Mouse (Mus musculus) hindbrain, embryonic 13.5 days (tissue): ENCODE measurements around the gene Nedd9. TPM values are rescaled to one million over a fixed set of nuclear protein-coding genes. Genes with fewer than 3 reads are reported as not detected.
A peak's percentile ranks its signal among the peaks of the same experiment; 100 is the strongest.

Experiments used
- ATAC-seq: fragments of 200-750 bp; cut with Nextera tagmentation; 2 replicates; pipeline ENCODE4 v1.8.0; 2017; ENCODE audit warnings: moderate TSS enrichment; ENCODE audit not compliant: low FRiP score
- H3K27ac ChIP-seq: fragments of 300-500 bp; sonication (generic); 2 replicates; pipeline ENCODE4 v1.5.1; 2015; ENCODE audit warnings: inconsistent platforms, mild to moderate bottlenecking, moderate library complexity
- H3K27me3 ChIP-seq: fragments of 300-500 bp; sonication (generic); 2 replicates; pipeline ENCODE4 v1.6.1; 2015; ENCODE audit warnings: mild to moderate bottlenecking, inconsistent platforms
- H3K36me3 ChIP-seq: fragments of 300-500 bp; sonication (generic); 2 replicates; pipeline ENCODE4 v1.6.1; 2015; ENCODE audit warnings: mild to moderate bottlenecking, inconsistent platforms
- H3K4me1 ChIP-seq: fragments of 300-500 bp; sonication (generic); replicated peaks from 2 replicates; pipeline ENCODE4 v1.6.1; 2015; ENCODE audit warnings: inconsistent platforms
- H3K4me2 ChIP-seq: fragments of 300-500 bp; sonication (generic); 2 replicates; pipeline ENCODE4 v1.6.1; 2015; ENCODE audit warnings: inconsistent platforms, mild to moderate bottlenecking, moderate library complexity
- H3K4me3 ChIP-seq: fragments of 300-500 bp; sonication (generic); 2 replicates; pipeline ENCODE4 v1.5.1; 2015; ENCODE audit warnings: mild to moderate bottlenecking, inconsistent platforms
- H3K9ac ChIP-seq: fragments of 300-500 bp; sonication (generic); 2 replicates; pipeline ENCODE4 v1.6.1; 2015; ENCODE audit warnings: mild to moderate bottlenecking, inconsistent platforms
- H3K9me3 ChIP-seq: fragments of 300-500 bp; sonication (generic); 2 replicates; pipeline ENCODE4 v1.6.1; 2016; ENCODE audit warnings: inconsistent platforms
- WGBS: fragments of 180-500 bp; shearing (Covaris S2); methylation state at CpG from one replicate; pipeline ENCODE4 v1.1.7; 2015; 5-methylcytosine and 5-hydroxymethylcytosine counted together
- polyA plus RNA-seq: library from polyadenylated mRNA; unstranded; fragments of >200 nt; fragmentation: Nextera tagmentation; extraction: Ambion mirVana; gene quantifications from 2 replicates; pipeline ENCODE4 v1.2.1, GENCODE M21; 2015

Nedd9 gene
- polyA plus RNA-seq, 1 experiment from 2014 or later: 13.3 TPM

GRCm38 (mm10) chr13:41418198-41418869 is 68.8 kb downstream of the Nedd9 start:
- ATAC-seq: no peak
- H3K36me3 ChIP-seq: no peaks in the 10 kb centered on the region
- no peaks in the 10 kb centered on the region for H3K27me3 ChIP-seq
- no peaks in the 10 kb centered on the region for H3K9me3 ChIP-seq
- no peak overlapping the region for H3K27ac ChIP-seq
- WGBS: 90% methylated on average over 13 of the region's 13 CpGs
- no peak overlapping the region for H3K4me3 ChIP-seq
- H3K9ac ChIP-seq: no peak overlapping the region
- no peak overlapping the region for H3K4me2 ChIP-seq
- H3K4me1 ChIP-seq: peaks cover 11% of the 10 kb centered on the region

- Histone ChIP-seq H3K4me2 (no peak overlapping the region), H3K27ac (peak overlapping the region; percentile 80), H3K27me3 (no peaks in the 10 kb centered on the region), H3K9me3 (no peaks in the 10 kb centered on the region), H3K9ac (no peak overlapping the region), H3K4me1 (peaks cover 11% of the 10 kb centered on the region), H3K36me3 (no peaks in the 10 kb centered on the region), H3K4me3 (no peak overlapping the region)
- WGBS: 46% methylated on average over 11 of the region's 11 CpGs
- ATAC-seq: peak; percentile 96
These were observed 70.8 kb downstream of the Nedd9 start for GRCm38 (mm10) chr13:41416065-41417016.

GRCm38 (mm10) chr13:41410191-41411074 is 76.7 kb downstream of the Nedd9 start:
- ATAC-seq: no peak
- Histone ChIP-seq H3K9me3 (no peaks in the 10 kb centered on the region), H3K36me3 (no peaks in the 10 kb centered on the region), H3K9ac (no peak overlapping the region), H3K4me2 (no peak overlapping the region), H3K27me3 (no peaks in the 10 kb centered on the region), H3K27ac (no peak overlapping the region), H3K4me1 (no peaks in the 10 kb centered on the region), H3K4me3 (no peak overlapping the region)
- 85% methylated on average over 13 of the region's 13 CpGs for WGBS

- H3K27me3 ChIP-seq: no peaks in the 10 kb centered on the region
- no peaks in the 10 kb centered on the region for H3K36me3 ChIP-seq
- H3K4me1 ChIP-seq: no peaks in the 10 kb centered on the region
- no peak for ATAC-seq
- WGBS: 97% methylated on average over 3 of the region's 3 CpGs
- H3K9me3 ChIP-seq: no peaks in the 10 kb centered on the region
- no peak overlapping the region for H3K9ac ChIP-seq
- no peak overlapping the region for H3K4me3 ChIP-seq
- no peak overlapping the region for H3K4me2 ChIP-seq
- no peak overlapping the region for H3K27ac ChIP-seq
These were observed 77.9 kb downstream of the Nedd9 start for GRCm38 (mm10) chr13:41409291-41409690.

- Histone ChIP-seq H3K27ac (no peak overlapping the region), H3K4me1 (no peaks in the 10 kb centered on the region), H3K4me3 (no peak overlapping the region), H3K27me3 (no peaks in the 10 kb centered on the region), H3K4me2 (no peak overlapping the region), H3K9ac (no peak overlapping the region), H3K9me3 (no peaks in the 10 kb centered on the region), H3K36me3 (no peaks in the 10 kb centered on the region)
- 82% methylated on average over 10 of the region's 10 CpGs for WGBS
- no peak for ATAC-seq
These were observed 78.7 kb downstream of the Nedd9 start for GRCm38 (mm10) chr13:41408374-41408952.

GRCm38 (mm10) chr13:41405009-41405408 is 82.2 kb downstream of the Nedd9 start:
- WGBS: 95% methylated on average over 5 of the region's 5 CpGs
- Histone ChIP-seq H3K36me3 (no peaks in the 10 kb centered on the region), H3K9me3 (no peaks in the 10 kb centered on the region)

GRCm38 (mm10) chr13:41403838-41404237 is 83.3 kb downstream of the Nedd9 start:
- H3K9ac ChIP-seq: no peak overlapping the region
- no peak overlapping the region for H3K27ac ChIP-seq
- no peak for ATAC-seq
- 83% methylated on average over 6 of the region's 6 CpGs for WGBS
- H3K27me3 ChIP-seq: no peaks in the 10 kb centered on the region
- no peaks in the 10 kb centered on the region for H3K9me3 ChIP-seq
- no peaks in the 10 kb centered on the region for H3K36me3 ChIP-seq
- H3K4me2 ChIP-seq: no peak overlapping the region
- peaks cover 12% of the 10 kb centered on the region; the same call in 1 of the 2 replicates for H3K4me1 ChIP-seq
- H3K4me3 ChIP-seq: no peak overlapping the region

More at GRCm38 (mm10) chr13:41405009-41405408, 82.2 kb downstream of the Nedd9 start:
- Histone ChIP-seq H3K4me1 (peaks cover 12% of the 10 kb centered on the region; the same call in 1 of the 2 replicates), H3K9ac (no peak overlapping the region), H3K4me2 (no peak overlapping the region), H3K4me3 (no peak overlapping the region), H3K27me3 (no peaks in the 10 kb centered on the region), H3K27ac (no peak overlapping the region)
- ATAC-seq: no peak

GRCm38 (mm10) chr13:41402441-41403003 is 84.6 kb downstream of the Nedd9 start:
- Histone ChIP-seq H3K9me3 (no peaks in the 10 kb centered on the region), H3K27ac (peak overlapping the region; percentile 52), H3K9ac (no peak overlapping the region), H3K36me3 (no peaks in the 10 kb centered on the region), H3K4me1 (peaks cover 12% of the 10 kb centered on the region; the same call in 1 of the 2 replicates), H3K4me2 (no peak overlapping the region), H3K27me3 (no peaks in the 10 kb centered on the region), H3K4me3 (no peak overlapping the region)
- 32% methylated on average over 6 of the region's 6 CpGs for WGBS
- ATAC-seq: no peak

- H3K9ac ChIP-seq: no peak overlapping the region
- no peak overlapping the region for H3K4me2 ChIP-seq
- peaks cover 12% of the 10 kb centered on the region; the same call in 1 of the 2 replicates for H3K4me1 ChIP-seq
- no peaks in the 10 kb centered on the region for H3K36me3 ChIP-seq
- ATAC-seq: peak; percentile 77
- H3K4me3 ChIP-seq: no peak overlapping the region
- 35% methylated on average over 5 of the region's 6 CpGs for WGBS
- H3K27me3 ChIP-seq: no peaks in the 10 kb centered on the region
- no peaks in the 10 kb centered on the region for H3K9me3 ChIP-seq
- H3K27ac ChIP-seq: peak overlapping the region; percentile 52; the same call in 1 of the 2 replicates
These were observed 85.4 kb downstream of the Nedd9 start for GRCm38 (mm10) chr13:41401775-41402174.

- no peak for ATAC-seq
- peaks cover 12% of the 10 kb centered on the region; the same call in 1 of the 2 replicates for H3K4me1 ChIP-seq
- H3K36me3 ChIP-seq: no peaks in the 10 kb centered on the region
- H3K4me2 ChIP-seq: no peak overlapping the region
- H3K4me3 ChIP-seq: no peak overlapping the region
- no peak overlapping the region for H3K27ac ChIP-seq
- 90% methylated on average over 3 of the region's 3 CpGs for WGBS
- no peaks in the 10 kb centered on the region for H3K27me3 ChIP-seq
- no peak overlapping the region for H3K9ac ChIP-seq
- no peaks in the 10 kb centered on the region for H3K9me3 ChIP-seq
These were observed 86.9 kb downstream of the Nedd9 start for GRCm38 (mm10) chr13:41400289-41400688.

- Histone ChIP-seq H3K27me3 (no peaks in the 10 kb centered on the region), H3K9me3 (no peaks in the 10 kb centered on the region), H3K9ac (no peak overlapping the region), H3K4me1 (no peaks in the 10 kb centered on the region), H3K27ac (no peak overlapping the region), H3K4me3 (no peak overlapping the region), H3K4me2 (no peak overlapping the region), H3K36me3 (no peaks in the 10 kb centered on the region)
- 89% methylated on average over 2 of the region's 2 CpGs for WGBS
- no peak for ATAC-seq
These were observed 95.0 kb downstream of the Nedd9 start for GRCm38 (mm10) chr13:41392191-41392590.
